Comparison of ENCODE assay signal across 19 mouse cellular contexts in genomic region chr13:81050911-81051310, GRCm38 (mm10).
A peak's percentile ranks its signal among the peaks of the same experiment; 100 is the strongest.
DNase-seq lines count a peak whose midpoint lies in the region; ATAC-seq lines count a peak whose summit lies in the region.
"Had no signal": no experiment of that assay in that cellular context is flagged by ENCODE, and none has a peak within 500 bp of the region (broad histone marks: within the 10 kb centered on the region; RNA-seq: fewer than 3 reads in every experiment).

No protein-coding gene starts in this region.

- no peak overlapping the region for H3K9ac ChIP-seq in kidney, embryonic 16.5 days (replicated peaks; ENCODE audit: low read length)
- H3K9ac ChIP-seq: forebrain, embryonic 15.5 days; heart, embryonic 12.5 days; limb, embryonic 12.5 days; liver, embryonic 14.5 days; neural tube, embryonic 15.5 days had no signal

- 74% methylated on average over 5 of the region's 5 CpGs for WGBS in kidney, embryonic 16.5 days

- DNase-seq in kidney, adult 8-10 months: peak; percentile 4 to 11
- DNase-seq in left cerebral cortex, postnatal 36 days (ENCODE audit: low spot score in 2 of 2): no peak
- no peak for DNase-seq in lung, postnatal 14 days
- DNase-seq: adrenal gland, postnatal 25 days; cerebellum, adult 9-11 months; gastrocnemius, postnatal 10 days; heart, postnatal 36 days; lung, postnatal 10 days; retina, postnatal 1 day had no signal

- intact Hi-C loops in left cerebral cortex, postnatal 36 days (cut with DNase I): no loop called here

- H3K36me3 ChIP-seq in kidney, embryonic 16.5 days (ENCODE audit: insufficient read depth, low read length): no peaks in the 10 kb centered on the region
- H3K36me3 ChIP-seq: forebrain, embryonic 15.5 days; heart, embryonic 12.5 days; limb, embryonic 12.5 days; neural tube, embryonic 15.5 days had no signal

- H3K4me2 ChIP-seq in kidney, embryonic 16.5 days (replicated peaks; ENCODE audit: low read depth, low read length): no peak overlapping the region
- H3K4me2 ChIP-seq: forebrain, embryonic 15.5 days; heart, embryonic 12.5 days; limb, embryonic 12.5 days; midbrain, embryonic 11.5 days; neural tube, embryonic 15.5 days had no signal

- no peak for ATAC-seq in kidney, embryonic 16.5 days (ENCODE audit: low FRiP score, low TSS enrichment)
- peak; percentile 78 for ATAC-seq in CD4-positive, CD25-positive, alpha-beta regulatory T cell, adult 4 months
- peak; percentile 76 for ATAC-seq in granulocyte monocyte progenitor cell, adult 5-6 weeks (replicated peaks; ENCODE audit: poor library complexity, severe bottlenecking)
- 0 out of 2 replicates have a peak, but pooled peaks have one; percentile 30 for ATAC-seq in megakaryocyte-erythroid progenitor cell, adult 5-6 weeks (replicated peaks; ENCODE audit: low FRiP score, low TSS enrichment, poor library complexity, severe bottlenecking)
- ATAC-seq: forebrain, embryonic 15.5 days had no signal

- no peak overlapping the region for H3K4me3 ChIP-seq in kidney, embryonic 16.5 days (ENCODE audit: low read length)
- H3K4me3 ChIP-seq: forebrain, embryonic 15.5 days; heart, embryonic 12.5 days; limb, embryonic 12.5 days; neural tube, embryonic 15.5 days had no signal

- H3K27ac ChIP-seq in kidney, embryonic 16.5 days (ENCODE audit: low read length): no peak overlapping the region
- H3K27ac ChIP-seq: forebrain, embryonic 15.5 days; limb, embryonic 12.5 days; liver, embryonic 14.5 days; neural tube, embryonic 15.5 days had no signal

- no peaks in the 10 kb centered on the region for H3K9me3 ChIP-seq in kidney, embryonic 16.5 days (ENCODE audit: low read length)
- H3K9me3 ChIP-seq: forebrain, embryonic 15.5 days; heart, embryonic 12.5 days; limb, embryonic 12.5 days; neural tube, embryonic 15.5 days had no signal

- H3K27me3 ChIP-seq in kidney, embryonic 16.5 days (ENCODE audit: insufficient read depth, low read length): no peaks in the 10 kb centered on the region
- H3K27me3 ChIP-seq: forebrain, embryonic 15.5 days; heart, embryonic 12.5 days; limb, embryonic 12.5 days; neural tube, embryonic 15.5 days had no signal

- H3K4me1 ChIP-seq in kidney, embryonic 16.5 days (ENCODE audit: insufficient read depth, low read length): no peaks in the 10 kb centered on the region
- H3K4me1 ChIP-seq: forebrain, embryonic 15.5 days; heart, embryonic 12.5 days; limb, embryonic 12.5 days; neural tube, embryonic 15.5 days had no signal

Comparison
In these comparisons a context has a peak if more than half of its experiments do, and no peak if none do; other contexts are left out.
1. DNase-seq: peak in kidney, adult 8-10 months (2 of 2); none in left cerebral cortex, postnatal 36 days (0 of 2) and lung, postnatal 14 days (single experiment).